Mouse (Mus musculus) liver, adult 2 months (tissue): ENCODE measurements around the gene Nol4l.

Experiments used
- CTCF ChIP-seq: fragments of 200-500 bp; IDR thresholded peaks from 2 replicates; pipeline ENCODE4 v1.5.1; 2011; ENCODE audit warnings: low read depth, low read length, control low read depth
- POLR2A ChIP-seq: fragments of 200-500 bp; IDR thresholded peaks from 2 replicates; pipeline ENCODE4 v1.6.1; 2011; ENCODE audit warnings: low read length, control low read depth; ENCODE audit not compliant: insufficient read depth; ENCODE audit errors: extremely low read depth

GRCm38 (mm10) chr2:153547633-153548032 lies 17.9 kb upstream of the Nol4l start:
- TF ChIP-seq CTCF (no peak), POLR2A (no peak)
